Mouse (Mus musculus) G1E (cell line): ENCODE measurements at regions not wholly inside any gene's neighbourhood (a gene's known extent, or its start where the extent isn't known, plus 50 kb on each side); places are given as distances from the start of the nearest gene placed in this dataset.

Experiments used
- ATAC-seq: 2 replicates; pipeline ENCODE4 v1.8.0; 2016; ENCODE audit warnings: mild to moderate bottlenecking; ENCODE audit not compliant: insufficient number of reproducible peaks, poor library complexity, low FRiP score, severe bottlenecking; ENCODE audit errors: extremely low read depth
- DNase-seq: peaks from one replicate; pipeline ENCODE4 v3.0.0; 2012; ENCODE audit warnings: low spot score
- H3K27me3 ChIP-seq: 2 replicates; pipeline ENCODE4 v1.6.1; 2012; ENCODE audit warnings: mild to moderate bottlenecking, low read length, inconsistent platforms; ENCODE audit not compliant: insufficient read depth
- H3K36me3 ChIP-seq: replicated peaks from 2 replicates; pipeline ENCODE3; 2012; ENCODE audit warnings: mild to moderate bottlenecking, inconsistent platforms
- H3K4me1 ChIP-seq: 2 replicates; pipeline ENCODE4 v1.6.1; 2012; ENCODE audit warnings: low read depth, low read length, inconsistent platforms, mixed read lengths; ENCODE audit not compliant: insufficient read depth
- H3K4me3 ChIP-seq: 2 replicates; pipeline ENCODE4 v1.5.1; 2012; ENCODE audit warnings: low read depth, mild to moderate bottlenecking, inconsistent platforms, low read length, moderate library complexity, mixed read lengths
- H3K9me3 ChIP-seq: replicated peaks from 2 replicates; pipeline ENCODE4 v1.6.1; 2012; ENCODE audit warnings: inconsistent platforms
- CTCF ChIP-seq: IDR thresholded peaks from 2 replicates; pipeline ENCODE4 v1.5.1; 2012; ENCODE audit warnings: low read depth, low read length, inconsistent platforms, mixed read lengths
- GATA1 ChIP-seq: IDR thresholded peaks from 2 replicates; pipeline ENCODE4 v1.6.1; 2012; ENCODE audit warnings: borderline replicate concordance, low read length, inconsistent platforms, mixed read lengths
- GATA2 ChIP-seq: IDR thresholded peaks from 2 replicates; pipeline ENCODE4 v1.6.1; 2012; ENCODE audit warnings: low read depth, low read length, inconsistent platforms, borderline replicate concordance
- POLR2AphosphoS5 ChIP-seq: IDR thresholded peaks from 2 replicates; pipeline ENCODE4 v1.6.1; 2012; ENCODE audit warnings: low read depth, low read length, inconsistent platforms; ENCODE audit not compliant: insufficient replicate concordance
- TAL1 ChIP-seq: conservative IDR thresholded peaks from 2 replicates; pipeline ENCODE4 v1.6.1; 2012; ENCODE audit warnings: low read depth, low read length, inconsistent platforms, mixed read lengths

DNA sequence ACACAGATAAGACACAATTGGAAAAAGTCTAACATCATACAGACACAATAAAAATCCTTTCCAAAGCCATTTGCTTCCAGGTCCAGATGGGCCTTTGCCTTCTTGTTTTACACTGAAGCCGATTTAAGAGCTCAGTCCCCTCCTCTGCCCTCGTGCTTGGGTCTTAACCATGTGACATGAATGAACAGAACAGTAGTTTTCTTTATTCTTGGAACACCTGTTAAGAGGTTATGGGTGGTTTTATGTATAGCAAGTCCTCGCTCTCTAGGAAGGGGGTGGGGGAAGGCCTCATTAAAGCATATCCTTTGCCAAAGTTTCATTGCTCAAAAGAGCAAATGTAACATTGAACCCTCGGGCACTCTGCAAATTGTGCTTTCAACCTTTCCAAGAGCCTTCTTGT, 125.7 kb upstream of the Sfrp2 start:
- TF ChIP-seq TAL1 (no peak), POLR2AphosphoS5 (no peak), CTCF (no peak), GATA1 (no peak), GATA2 (no peak)
- DNase-seq (no peak), ATAC-seq (no peak)
- H3K4me1 ChIP-seq, result no peaks in the 10 kb centered on the region
- no peaks in the 10 kb centered on the region for H3K36me3 ChIP-seq
- no peaks in the 10 kb centered on the region for H3K27me3 ChIP-seq
- H3K4me3 ChIP-seq, result no peak overlapping the region
- no peaks in the 10 kb centered on the region for H3K9me3 ChIP-seq

DNA sequence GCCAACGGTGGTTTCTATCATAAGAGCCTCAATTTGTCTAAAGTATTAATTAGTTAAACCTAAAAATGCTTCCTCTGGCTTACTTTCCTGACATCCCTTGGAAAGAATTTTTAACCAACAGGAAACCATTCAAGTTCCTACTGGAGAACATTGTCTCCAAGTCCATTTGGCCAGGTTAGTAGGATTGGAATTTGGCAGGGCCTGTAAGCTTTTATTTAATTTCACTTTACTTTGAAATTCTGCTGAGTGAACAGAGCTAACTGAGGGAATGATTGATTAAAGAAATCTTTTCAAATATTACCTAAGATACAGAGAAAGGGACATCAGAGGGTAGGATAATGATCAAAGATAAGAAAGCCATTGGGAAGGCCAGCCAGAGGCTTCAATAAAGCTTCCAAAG, 102.4 kb upstream of the Sfrp2 start:
- TF ChIP-seq POLR2AphosphoS5 (no peak), TAL1 (no peak), GATA1 (no peak), CTCF (no peak), GATA2 (no peak)
- Histone ChIP-seq H3K4me3 (no peak overlapping the region), H3K9me3 (no peaks in the 10 kb centered on the region), H3K4me1 (no peaks in the 10 kb centered on the region), H3K27me3 (no peaks in the 10 kb centered on the region), H3K36me3 (no peaks in the 10 kb centered on the region)
- ATAC-seq (no peak), DNase-seq (no peak)

DNA sequence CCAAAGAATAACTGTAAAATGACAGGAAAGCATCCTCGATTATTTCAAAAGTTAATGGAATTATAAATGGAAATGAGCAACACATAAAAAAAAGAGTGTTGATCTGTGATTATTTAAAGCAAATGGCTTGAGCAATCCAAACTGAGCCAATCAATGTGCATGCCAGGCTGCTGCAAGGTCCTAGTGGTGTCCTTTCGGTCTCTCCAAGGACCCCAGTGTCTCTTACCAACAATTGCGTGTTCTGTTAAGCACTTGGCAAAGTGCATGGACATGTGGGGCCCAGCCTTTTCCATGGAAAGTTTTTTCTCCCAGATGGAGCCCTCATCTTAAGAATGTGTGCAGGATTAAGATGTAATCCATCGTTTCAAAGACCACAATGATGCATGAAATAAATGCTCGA, 90.0 kb upstream of the Sfrp2 start:
- Histone ChIP-seq H3K9me3 (no peaks in the 10 kb centered on the region), H3K4me1 (no peaks in the 10 kb centered on the region), H3K36me3 (no peaks in the 10 kb centered on the region), H3K4me3 (no peak overlapping the region), H3K27me3 (no peaks in the 10 kb centered on the region)
- no peak for TF ChIP-seq GATA2
- TF ChIP-seq GATA1, result no peak
- TF ChIP-seq TAL1, result no peak
- TF ChIP-seq POLR2AphosphoS5, result no peak
- TF ChIP-seq CTCF, result no peak
- DNase-seq, result no peak
- no peak for ATAC-seq

DNA sequence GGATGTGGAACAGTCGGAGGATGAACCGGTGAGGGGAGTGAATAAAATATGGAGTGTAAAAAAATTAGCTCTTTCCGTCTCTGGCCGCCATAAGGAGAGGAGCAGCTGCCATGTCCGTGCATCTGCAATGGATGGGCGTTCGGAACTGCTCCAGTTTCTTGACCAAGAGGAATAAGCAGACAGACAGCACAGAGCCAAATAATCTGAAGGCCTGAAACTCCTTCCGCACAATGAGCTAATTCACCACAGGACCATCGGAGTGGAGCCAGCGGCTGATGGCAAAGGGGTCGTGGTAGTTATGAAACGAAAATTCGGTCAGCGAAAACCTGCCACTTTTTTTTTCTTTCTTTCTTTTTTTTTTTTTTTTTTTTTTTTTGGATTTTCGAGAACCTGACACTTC, 79.5 kb upstream of the Sfrp2 start:
- Histone ChIP-seq H3K4me1 (no peaks in the 10 kb centered on the region), H3K27me3 (no peaks in the 10 kb centered on the region), H3K36me3 (no peaks in the 10 kb centered on the region), H3K9me3 (no peaks in the 10 kb centered on the region), H3K4me3 (no peak overlapping the region)
- DNase-seq (no peak), ATAC-seq (no peak)
- TF ChIP-seq CTCF, result no peak
- TF ChIP-seq POLR2AphosphoS5, result no peak
- no peak for TF ChIP-seq TAL1
- TF ChIP-seq GATA1, result no peak
- TF ChIP-seq GATA2, result no peak

DNA sequence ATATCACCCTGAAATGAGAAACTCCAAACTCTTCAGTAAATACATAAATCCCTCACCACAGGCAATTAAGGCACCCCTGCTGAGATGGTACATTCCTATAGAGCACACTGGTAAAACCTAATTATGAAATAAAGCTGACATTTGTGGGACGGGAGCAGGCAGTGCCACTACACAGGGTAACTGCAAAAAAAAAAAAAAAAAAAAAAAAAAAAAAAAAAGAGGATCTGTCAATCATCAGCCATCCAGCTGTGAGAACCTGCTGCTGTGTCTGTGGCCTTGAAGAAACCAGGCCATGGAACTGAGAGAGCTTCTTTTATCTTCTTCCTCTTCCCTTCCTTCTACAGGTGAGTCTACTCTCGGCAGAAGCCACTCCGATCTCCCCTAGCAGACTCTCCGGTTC, 78.6 kb upstream of the Sfrp2 start:
- no peaks in the 10 kb centered on the region for H3K4me1 ChIP-seq
- H3K27me3 ChIP-seq, result no peaks in the 10 kb centered on the region
- H3K36me3 ChIP-seq, result no peaks in the 10 kb centered on the region
- no peak for ATAC-seq
- DNase-seq, result no peak
- no peak overlapping the region for H3K4me3 ChIP-seq
- no peaks in the 10 kb centered on the region for H3K9me3 ChIP-seq
- TF ChIP-seq TAL1 (no peak), CTCF (no peak), POLR2AphosphoS5 (no peak), GATA2 (no peak), GATA1 (no peak)

DNA sequence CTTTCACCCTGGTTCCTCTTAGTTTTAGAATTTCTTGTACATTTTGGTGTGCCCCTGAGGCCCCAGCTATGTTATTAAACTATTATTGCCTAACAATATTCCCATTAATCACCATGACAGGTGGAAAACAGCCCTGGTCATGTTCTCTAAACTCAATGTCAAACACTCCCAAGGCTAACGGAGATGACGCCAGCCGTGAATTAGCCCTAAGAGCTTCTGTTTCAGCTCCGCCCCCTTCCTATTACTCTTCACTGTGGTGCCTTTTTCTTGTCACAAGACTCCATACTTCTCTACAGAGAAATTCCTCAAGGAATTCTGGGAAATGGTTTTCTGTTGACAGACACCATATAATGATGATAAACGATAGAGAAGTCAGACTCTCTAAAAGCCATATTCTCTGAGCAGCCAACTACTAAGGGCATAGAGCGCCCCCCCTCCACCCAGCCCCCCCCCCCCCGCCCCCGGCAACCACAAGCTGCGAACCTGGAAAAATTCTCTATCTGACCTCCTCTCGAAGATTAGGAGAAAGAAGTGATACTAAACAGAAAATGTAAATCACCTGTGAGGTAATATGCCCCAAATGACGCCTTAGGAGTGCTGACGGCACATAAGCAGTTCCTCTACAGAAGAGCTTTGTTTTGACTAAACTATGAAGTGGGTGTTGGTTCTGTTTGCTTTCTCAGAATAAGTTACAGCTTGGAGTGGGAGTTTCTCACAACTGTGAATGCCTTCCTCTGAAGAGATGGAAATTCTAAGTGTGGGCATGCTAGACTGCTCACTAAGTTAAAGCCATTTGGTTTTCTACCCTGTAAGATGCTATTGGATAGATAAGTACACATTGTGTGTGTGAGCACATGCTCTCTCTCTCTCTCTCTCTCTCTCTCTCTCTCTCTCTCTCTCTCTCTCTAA, 76.8 kb upstream of the Sfrp2 start:
- DNase-seq, result no peak
- H3K36me3 ChIP-seq, result no peaks in the 10 kb centered on the region
- no peak for ATAC-seq
- no peaks in the 10 kb centered on the region for H3K27me3 ChIP-seq
- H3K4me1 ChIP-seq, result no peaks in the 10 kb centered on the region
- H3K4me3 ChIP-seq, result no peak overlapping the region
- TF ChIP-seq TAL1 (no peak), GATA2 (no peak), CTCF (no peak)
- H3K9me3 ChIP-seq, result no peaks in the 10 kb centered on the region

DNA sequence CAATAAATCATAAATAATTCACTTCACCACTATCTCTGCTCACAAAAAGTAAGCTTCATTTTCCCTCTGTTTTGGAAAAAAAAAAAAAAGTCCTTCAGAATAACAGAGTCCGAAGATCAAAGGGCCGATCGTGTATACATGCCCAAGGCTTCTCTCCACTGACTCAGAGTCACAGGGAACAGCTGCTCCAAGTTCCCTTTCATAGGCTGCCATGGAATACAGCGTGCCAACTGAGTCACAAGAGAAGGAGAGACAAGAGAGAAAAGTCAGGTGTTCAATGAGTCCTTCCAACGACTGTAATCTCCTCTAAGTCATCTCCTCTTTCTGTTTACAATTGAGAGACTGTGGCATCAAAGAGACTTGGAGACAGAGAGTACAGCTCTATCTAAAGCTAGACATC, 71.6 kb upstream of the Sfrp2 start:
- no peak for ATAC-seq
- DNase-seq, result no peak
- Histone ChIP-seq H3K36me3 (no peaks in the 10 kb centered on the region), H3K9me3 (no peaks in the 10 kb centered on the region), H3K4me1 (no peaks in the 10 kb centered on the region), H3K4me3 (no peak overlapping the region), H3K27me3 (no peaks in the 10 kb centered on the region; the same call in 1 of the 2 replicates)
- TF ChIP-seq POLR2AphosphoS5 (no peak), CTCF (no peak), GATA1 (no peak), GATA2 (no peak), TAL1 (no peak)
